Mouse (Mus musculus): Measurements from ENCODE around the gene Naa35.

DNA sequence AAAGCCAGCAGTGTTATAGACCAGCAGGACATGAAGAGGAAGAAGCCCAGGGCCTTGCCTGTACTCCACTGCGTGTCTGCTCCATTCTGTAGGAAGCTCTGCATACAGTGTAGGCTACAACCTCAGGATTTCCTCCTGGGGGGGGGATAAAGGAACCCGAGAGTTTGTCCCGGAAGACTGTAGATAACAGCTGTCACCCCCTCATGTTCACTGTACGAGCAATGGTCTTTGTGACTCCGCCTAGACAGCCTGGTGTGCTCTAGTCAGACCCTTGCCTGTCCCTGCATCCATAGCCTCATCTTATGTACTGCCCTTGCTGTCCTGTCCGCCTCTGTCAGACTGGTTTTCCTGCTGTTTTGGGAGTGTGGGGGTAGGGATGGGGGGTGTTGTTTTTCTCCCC lies 33.4 kb downstream of the Naa35 start:
- TF ChIP-seq CTCF (IDR thresholded peaks at IDR 0.05; ENCODE audit: insufficient read depth, low read length): no peak
- TF ChIP-seq POLR2A (IDR thresholded peaks at IDR 0.05; ENCODE audit: borderline replicate concordance, extremely low read depth, low read depth, low read length): no peak

Data from lung, adult 2 months (tissue).